Mouse (Mus musculus) ovary, adult 10 weeks (tissue): ENCODE measurements around the gene Pafah1b1. TPM values are rescaled to one million over a fixed set of nuclear protein-coding genes. Genes with fewer than 3 reads are reported as not detected.

ENCODE experiments used
- polyA plus RNA-seq: library from polyadenylated mRNA; stranded (reverse); fragments of 350-450 nt; fragmentation: Illumina TruSeq; extraction: RNeasy Lipid Tissue Mini Kit (QIAGEN cat#74804); gene quantifications from one replicate; pipeline ENCODE4 v1.2.3, GENCODE M21; 2014

The Pafah1b1 gene
- 836 TPM for polyA plus RNA-seq

DNA sequence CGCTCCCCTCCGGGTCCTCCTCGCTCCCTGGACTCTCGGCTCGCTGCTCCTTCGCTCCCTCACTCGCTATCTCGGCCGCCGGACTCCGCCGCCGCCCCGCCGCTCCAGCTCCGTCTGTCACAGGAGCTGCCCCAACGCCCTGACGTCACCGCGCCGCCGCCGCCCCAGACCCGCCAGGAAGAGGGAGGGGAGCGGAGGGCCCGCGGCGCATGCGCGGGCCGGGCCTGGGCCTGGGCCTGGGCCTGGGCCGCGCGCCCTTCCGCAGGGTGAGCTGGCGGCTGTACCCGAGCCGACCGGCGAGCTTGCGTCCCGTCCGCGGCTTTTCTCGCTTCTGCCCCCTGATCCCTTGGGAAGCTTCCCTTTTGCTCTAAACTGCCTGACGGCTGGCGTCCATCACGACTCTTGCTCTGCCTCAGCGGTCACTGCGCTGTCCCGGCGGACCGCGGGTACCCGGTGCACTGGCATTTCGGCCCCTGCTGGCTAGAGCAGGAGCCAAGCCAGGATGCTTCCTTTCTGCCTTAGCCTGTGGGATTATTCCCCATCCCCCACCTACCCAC lies at the start of gene Pafah1b1:
Gene Pafah1b1 (minus strand): TSS at position 436 of the 557 bp plus-strand sequence.

DNA sequence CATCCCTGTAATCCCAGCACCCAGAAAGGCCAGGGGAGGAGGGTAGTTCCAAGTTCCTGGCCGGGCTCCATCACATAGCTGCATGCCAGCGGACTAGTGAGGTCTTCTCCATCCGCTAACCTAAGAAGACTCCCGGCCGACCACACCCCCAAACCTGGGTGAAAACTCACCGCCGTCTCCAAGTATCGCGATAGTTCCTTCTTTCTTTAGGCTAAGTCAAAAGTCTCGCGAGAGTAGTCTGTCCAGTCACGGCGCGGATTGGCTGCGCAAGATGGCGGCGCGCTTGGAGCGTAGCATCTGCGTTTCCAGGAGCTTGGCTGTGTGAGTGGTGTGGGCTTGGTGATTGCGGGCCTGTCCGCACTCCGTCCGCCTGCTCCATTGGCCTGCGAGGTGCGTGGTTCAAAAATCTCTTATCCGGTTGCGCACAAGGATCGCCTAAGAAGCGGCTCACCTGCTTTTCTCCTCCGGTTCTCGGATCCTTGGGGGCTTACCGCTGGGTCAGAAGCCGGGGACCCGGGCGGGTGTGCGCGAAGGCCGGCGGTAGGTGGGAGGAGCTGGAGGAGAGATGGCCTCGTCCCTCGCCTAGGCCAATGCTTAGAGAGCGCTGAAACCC lies 46.2 kb upstream of the Pafah1b1 start, which contains the start of gene Mettl16:
Gene Mettl16 (plus strand): TSS at position 236 of the 613 bp plus-strand sequence.

DNA sequence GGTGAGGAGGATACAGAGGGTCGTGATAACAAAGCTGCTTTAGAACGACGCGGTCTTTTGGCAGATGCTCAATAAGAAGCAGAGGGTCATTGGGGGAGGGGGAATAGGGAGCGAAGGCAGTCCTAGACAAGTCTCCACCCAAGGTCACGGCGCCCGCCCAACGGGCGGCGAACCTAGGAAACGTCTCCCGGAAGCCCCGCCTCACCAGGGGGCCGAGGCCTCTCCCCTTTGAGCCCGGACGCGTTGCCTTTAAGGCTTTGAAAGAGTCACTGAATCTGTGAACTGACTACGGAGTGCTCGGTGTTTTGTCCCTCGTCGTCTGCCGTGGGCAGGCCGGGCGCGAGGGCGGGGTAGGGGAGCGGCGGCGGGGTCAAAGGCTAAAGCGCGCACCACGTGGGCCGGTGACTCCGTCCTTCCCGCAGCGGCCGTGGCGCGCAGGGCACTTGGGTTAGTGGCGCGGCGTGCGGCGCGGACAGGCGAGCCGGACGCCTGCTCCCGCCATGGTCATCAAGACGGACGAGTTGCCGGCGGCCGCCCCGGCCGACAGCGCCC lies 75.3 kb downstream of the Pafah1b1 start, which contains the start of gene Cluh:
Gene Cluh (plus strand): TSS at position 401 of the 552 bp plus-strand sequence.

Other genes starting within 250 kb of the Pafah1b1 start
- 1.2 TPM for gene Rap1gap2, start 113.8 kb downstream of the Pafah1b1 start, polyA plus RNA-seq
- gene Ccdc92b, start 105.1 kb downstream of the Pafah1b1 start, polyA plus RNA-seq: not detected
- 4.6 TPM for gene Cluh, start 75.2 kb downstream of the Pafah1b1 start, polyA plus RNA-seq
- gene Mettl16, start 46.2 kb upstream of the Pafah1b1 start, polyA plus RNA-seq: 46.3 TPM
- gene Mnt, start 106.2 kb upstream of the Pafah1b1 start, polyA plus RNA-seq: 3.0 TPM
- gene Sgsm2, start 172.4 kb upstream of the Pafah1b1 start, polyA plus RNA-seq: 0.83 TPM
- gene Tsr1, start 173.4 kb upstream of the Pafah1b1 start, polyA plus RNA-seq: 61.1 TPM
- 21.2 TPM for gene Smg6, start 201.2 kb upstream of the Pafah1b1 start, polyA plus RNA-seq
- 50.9 TPM for gene Srr, start 201.3 kb upstream of the Pafah1b1 start, polyA plus RNA-seq